Mouse (Mus musculus) liver, postnatal 0 days (tissue): Measurements from ENCODE around the gene Fads6. TPM values are rescaled to one million over a fixed set of nuclear protein-coding genes. Genes with fewer than 3 reads are reported as not detected.

ENCODE experiments used
- ATAC-seq: fragments of 200-750 bp; cut with Nextera tagmentation; 2 replicates; pipeline ENCODE4 v1.8.0; 2017; ENCODE audit warnings: mild to moderate bottlenecking, moderate library complexity
- DNase-seq: peaks from one replicate; pipeline ENCODE4 v3.0.0-alpha.2; 2016
- H3K27ac ChIP-seq: fragments of 300-500 bp; sonication (generic); 2 replicates; pipeline ENCODE4 v1.5.1; 2014; ENCODE audit warnings: antibody characterized with exemption, moderate library complexity, mild to moderate bottlenecking, low read depth
- H3K27me3 ChIP-seq: fragments of 300-500 bp; sonication (generic); 2 replicates; pipeline ENCODE4 v1.6.1; 2014; ENCODE audit warnings: low read length, control low read depth, mixed read lengths; ENCODE audit not compliant: insufficient read depth
- H3K36me3 ChIP-seq: fragments of 300-500 bp; sonication (generic); replicated peaks from 2 replicates; pipeline ENCODE4 v1.6.1; 2014; ENCODE audit warnings: mild to moderate bottlenecking, control low read depth, low read length, moderate library complexity, mixed read lengths; ENCODE audit not compliant: insufficient read depth
- H3K4me1 ChIP-seq: fragments of 300-500 bp; sonication (generic); 2 replicates; pipeline ENCODE4 v1.6.1; 2014; ENCODE audit warnings: antibody characterized with exemption, mild to moderate bottlenecking, control low read depth; ENCODE audit not compliant: insufficient read depth
- H3K4me2 ChIP-seq: fragments of 300-500 bp; sonication (generic); 2 replicates; pipeline ENCODE4 v1.6.1; 2014; ENCODE audit warnings: low read depth, mild to moderate bottlenecking, low read length, moderate library complexity, mixed read lengths
- H3K4me3 ChIP-seq: fragments of 300-500 bp; sonication (generic); 2 replicates; pipeline ENCODE4 v1.5.1; 2014; ENCODE audit warnings: low read depth, low read length
- H3K9ac ChIP-seq: fragments of 300-500 bp; sonication (generic); replicated peaks from 2 replicates; pipeline ENCODE4 v1.6.1; 2014; ENCODE audit warnings: mild to moderate bottlenecking, moderate library complexity
- H3K9me3 ChIP-seq: fragments of 300-500 bp; sonication (generic); 2 replicates; pipeline ENCODE4 v1.6.1; 2016; ENCODE audit warnings: mild to moderate bottlenecking, control low read depth, low read length, mixed read lengths
- CTCF ChIP-seq: sonication (generic); IDR thresholded peaks from 2 replicates; pipeline ENCODE4 v1.5.1; 2016; ENCODE audit warnings: antibody characterized with exemption, low read depth
- EP300 ChIP-seq: IDR thresholded peaks from 2 replicates; pipeline ENCODE4 v1.6.1; 2016; ENCODE audit warnings: antibody characterized with exemption, low read depth, mild to moderate bottlenecking
- WGBS: fragments of 180-500 bp; shearing (Covaris S2); extraction: QIAGEN DNeasy Blood & Tissue Kit; methylation state at CpG from one replicate; pipeline ENCODE4 v1.1.7; 2014; ENCODE audit not compliant: insufficient replicate concordance; 5-methylcytosine and 5-hydroxymethylcytosine counted together
- polyA plus RNA-seq: library from polyadenylated mRNA; unstranded; fragments of >200 nt; fragmentation: Nextera tagmentation; extraction: Ambion mirVana; gene quantifications from 2 replicates; pipeline ENCODE4 v1.2.1, GENCODE M21; 2015

Fads6 gene
- polyA plus RNA-seq, 1 experiment from 2014 or later = 4.6 TPM

DNA sequence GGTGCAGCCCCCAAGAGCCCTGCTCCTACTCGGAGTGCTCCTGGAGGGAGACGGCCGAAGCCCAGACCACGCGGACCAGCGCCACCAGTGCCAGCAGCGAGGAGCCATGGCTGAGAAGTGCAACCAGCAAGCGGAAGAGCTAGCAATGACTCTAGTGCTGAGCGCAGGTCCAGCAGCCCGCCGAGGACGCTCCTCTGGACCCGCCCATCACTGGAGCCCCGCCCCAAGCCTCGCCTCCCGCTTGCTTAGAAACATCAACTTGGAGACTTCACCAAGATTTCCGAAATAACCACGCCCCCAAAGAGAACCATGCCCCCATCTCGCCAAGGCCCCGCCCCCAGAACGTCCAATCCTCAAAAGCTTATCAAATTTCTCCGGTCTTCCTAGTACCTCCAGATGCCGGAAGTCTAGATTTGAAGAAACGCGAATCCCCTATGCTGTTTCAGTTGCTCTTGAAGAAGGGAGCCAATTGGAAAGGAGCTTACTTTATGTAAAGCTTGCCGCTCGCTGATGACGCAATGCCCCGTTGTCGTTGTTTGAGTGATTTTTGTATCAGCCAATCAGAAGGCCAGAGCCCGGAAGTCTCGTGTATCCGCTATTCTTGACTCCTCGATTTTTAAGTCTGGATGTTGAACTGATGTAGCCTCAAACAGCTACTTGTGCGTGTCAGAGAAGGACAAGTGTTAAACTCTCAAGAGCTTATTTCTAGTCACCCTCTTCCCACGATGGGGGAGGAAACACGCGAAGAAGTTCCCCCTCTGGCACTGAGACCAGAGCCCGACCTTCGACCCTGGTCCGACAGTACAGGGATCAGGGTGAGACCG, 20.5 kb downstream of the Fads6 start, which contains the start of gene Fdxr:
Fdxr (minus strand) TSS at position 271 of the 824 bp plus-strand sequence.
- under 1% methylated on average over 41 of the region's 42 CpGs for WGBS

DNA sequence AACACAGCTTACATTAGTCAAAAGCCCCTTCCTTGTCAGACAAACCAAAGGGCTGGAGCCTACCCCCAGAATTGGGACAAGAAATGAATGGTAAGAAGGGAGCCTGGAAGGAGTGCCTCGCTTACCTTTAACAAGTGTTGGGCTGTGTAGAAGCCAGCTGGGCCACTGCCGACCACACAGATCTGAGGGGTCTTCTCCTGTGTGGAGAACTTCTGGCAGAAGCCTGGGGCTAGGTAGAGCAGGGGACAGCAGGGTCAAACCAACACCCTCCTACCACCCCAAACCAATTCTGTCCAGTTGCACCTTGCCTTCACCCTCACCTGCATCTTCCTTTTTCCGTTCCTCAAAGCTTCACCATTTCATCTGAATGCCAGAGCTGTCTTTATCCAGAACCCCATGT, 21.5 kb downstream of the Fads6 start:
- ATAC-seq (no peak), DNase-seq (no peak)
- Histone ChIP-seq H3K4me1 (peaks cover 33% of the 10 kb centered on the region), H3K9me3 (no peaks in the 10 kb centered on the region), H3K27ac (no peak overlapping the region), H3K4me2 (peak overlapping the region; percentile 92), H3K27me3 (no peaks in the 10 kb centered on the region), H3K9ac (peak overlapping the region; percentile 17; the same call in 1 of the 2 replicates), H3K4me3 (peak overlapping the region; percentile 61), H3K36me3 (0 out of 2 replicates have a peak, but pooled peaks cover 3% of the 10 kb centered on the region)
- WGBS = 43% methylated on average over 3 of the region's 3 CpGs
- TF ChIP-seq EP300 (no peak), CTCF (no peak)

More for the DNA sequence above, 20.5 kb downstream of the Fads6 start, which contains the start of gene Fdxr:
- no peaks in the 10 kb centered on the region for H3K27me3 ChIP-seq
- peak within 1 kb of the TSS; percentile 69 for H3K9ac ChIP-seq
- H3K36me3 ChIP-seq = no peaks in the 10 kb centered on the region
- H3K4me3 ChIP-seq = peak within 1 kb of the TSS; percentile 61
- ATAC-seq (peak; percentile 90), DNase-seq (peak; percentile 99)
- H3K4me1 ChIP-seq = peaks cover 33% of the 10 kb centered on the region
- TF ChIP-seq EP300 (peak; percentile 86), CTCF (peak; percentile 24; the same call in 1 of the 2 replicates)
- peak within 1 kb of the TSS; percentile 93 for H3K27ac ChIP-seq
- peak within 1 kb of the TSS; percentile 92 for H3K4me2 ChIP-seq
- H3K9me3 ChIP-seq = no peaks in the 10 kb centered on the region

DNA sequence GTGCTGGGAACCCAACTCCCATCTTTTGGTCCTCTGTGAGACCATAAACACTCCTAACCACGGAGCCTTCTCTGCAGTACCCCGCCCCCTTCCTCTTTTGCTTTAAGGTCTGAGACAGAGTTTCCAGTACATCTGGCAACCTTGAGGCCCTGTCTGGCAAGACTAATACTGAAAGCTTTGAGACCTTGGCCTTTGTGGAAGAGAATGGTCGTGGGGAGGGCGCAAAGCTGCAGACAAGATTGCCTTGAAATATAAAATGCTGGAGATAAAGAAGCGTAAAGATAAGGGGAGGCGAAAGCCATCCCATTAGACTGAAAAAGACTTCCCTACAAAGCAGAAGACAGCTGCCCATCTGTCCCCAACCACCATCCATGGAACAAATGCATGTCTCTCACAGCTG, 22.0 kb downstream of the Fads6 start:
- DNase-seq (no peak), ATAC-seq (no peak)
- no peak overlapping the region for H3K27ac ChIP-seq
- 0 out of 2 replicates have a peak, but pooled peaks cover 3% of the 10 kb centered on the region for H3K36me3 ChIP-seq
- H3K4me3 ChIP-seq = no peak overlapping the region
- no peak overlapping the region; the same call in 1 of the 2 replicates for H3K4me2 ChIP-seq
- 43% methylated on average over 6 of the region's 6 CpGs for WGBS
- no peak for TF ChIP-seq CTCF
- no peak for TF ChIP-seq EP300
- 0 out of 2 replicates have a peak overlapping the region, but pooled peaks have one; percentile 17 for H3K9ac ChIP-seq
- H3K9me3 ChIP-seq = no peaks in the 10 kb centered on the region
- H3K27me3 ChIP-seq = no peaks in the 10 kb centered on the region
- peaks cover 33% of the 10 kb centered on the region for H3K4me1 ChIP-seq

DNA sequence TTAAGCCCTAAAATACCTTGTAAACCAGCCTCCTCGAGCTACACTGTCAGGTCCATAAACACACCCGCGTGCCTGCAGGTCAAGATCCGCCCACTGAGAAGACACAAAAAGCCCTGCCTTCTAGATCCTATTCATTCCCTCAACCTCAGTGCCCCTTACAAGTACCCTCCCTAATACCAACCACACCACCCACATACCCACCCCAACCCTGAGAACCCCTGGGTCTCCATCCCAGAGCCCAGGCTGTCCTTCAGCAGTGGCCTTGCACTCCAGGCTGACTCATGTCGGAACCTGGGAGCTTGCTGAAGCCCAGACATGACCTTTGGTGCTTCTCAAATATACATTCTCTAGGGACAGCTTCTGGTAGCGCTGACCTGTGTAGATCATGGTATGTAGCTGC, 22.7 kb downstream of the Fads6 start:
- Histone ChIP-seq H3K9ac (no peak overlapping the region), H3K27me3 (no peaks in the 10 kb centered on the region), H3K36me3 (0 out of 2 replicates have a peak, but pooled peaks cover 3% of the 10 kb centered on the region), H3K4me1 (peaks cover 33% of the 10 kb centered on the region), H3K4me3 (no peak overlapping the region), H3K4me2 (no peak overlapping the region), H3K27ac (no peak overlapping the region), H3K9me3 (no peaks in the 10 kb centered on the region)
- no peak for TF ChIP-seq EP300
- TF ChIP-seq CTCF = no peak
- no peak for DNase-seq
- ATAC-seq = no peak
- WGBS = 70% methylated on average over 6 of the region's 6 CpGs

DNA sequence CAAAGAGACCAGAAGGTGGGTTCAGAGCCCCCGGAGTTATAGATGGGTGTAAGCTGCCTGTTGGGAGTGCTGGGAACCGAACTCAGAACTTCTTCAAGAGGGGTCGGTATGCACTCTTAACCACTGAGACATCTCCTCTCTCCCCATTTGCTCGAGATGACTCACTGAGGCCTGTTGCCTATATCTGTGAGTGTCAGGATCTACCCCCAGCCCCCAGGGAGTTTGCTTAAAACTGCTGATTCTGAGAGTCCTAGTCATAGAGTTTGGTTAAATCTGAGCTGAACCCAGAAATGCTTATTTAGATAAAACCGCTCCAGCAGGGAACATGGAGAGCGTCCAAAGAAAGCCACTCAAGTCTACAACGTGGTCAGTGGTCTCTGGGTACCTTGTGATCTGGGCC, 23.3 kb downstream of the Fads6 start:
- Histone ChIP-seq H3K9me3 (no peaks in the 10 kb centered on the region), H3K27ac (no peak overlapping the region), H3K4me3 (no peak overlapping the region), H3K4me1 (peaks cover 33% of the 10 kb centered on the region), H3K9ac (no peak overlapping the region), H3K27me3 (no peaks in the 10 kb centered on the region), H3K36me3 (peaks cover 7% of the 10 kb centered on the region), H3K4me2 (no peak overlapping the region)
- TF ChIP-seq EP300 = no peak
- no peak for TF ChIP-seq CTCF
- DNase-seq (no peak), ATAC-seq (no peak)
- 82% methylated on average over 7 of the region's 7 CpGs for WGBS

DNA sequence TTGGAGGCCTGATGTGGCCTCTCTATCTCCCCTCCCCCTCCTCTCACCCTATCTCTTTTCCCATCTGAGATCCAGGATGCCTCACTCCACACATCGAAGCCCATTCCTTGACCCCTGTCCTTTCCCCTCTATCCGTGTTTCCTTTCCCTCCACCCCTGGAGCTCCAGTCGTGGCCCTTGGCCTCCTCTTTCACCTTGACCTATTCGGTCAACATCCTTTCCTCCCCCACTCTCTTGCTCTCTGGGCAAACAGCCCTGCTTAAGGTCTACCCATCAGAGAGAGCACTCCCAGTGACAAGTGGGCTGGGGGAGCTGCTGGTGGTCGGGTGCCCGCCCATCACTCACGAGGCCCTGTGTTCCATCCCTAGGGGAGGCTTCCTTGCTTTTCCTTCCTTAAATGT, 23.7 kb downstream of the Fads6 start:
- 49% methylated on average over 7 of the region's 7 CpGs for WGBS
- ATAC-seq = no peak
- TF ChIP-seq EP300 (no peak), CTCF (no peak)
- Histone ChIP-seq H3K4me1 (peaks cover 33% of the 10 kb centered on the region), H3K27me3 (no peaks in the 10 kb centered on the region), H3K4me3 (no peak overlapping the region), H3K9me3 (no peaks in the 10 kb centered on the region), H3K27ac (no peak overlapping the region), H3K4me2 (no peak overlapping the region), H3K9ac (no peak overlapping the region), H3K36me3 (peaks cover 9% of the 10 kb centered on the region)
- DNase-seq = no peak
